Mouse (Mus musculus) embryonic facial prominence, embryonic 13.5 days (tissue): ENCODE results near the gene Cd93. TPM values are rescaled to one million over a fixed set of nuclear protein-coding genes. Genes with fewer than 3 reads are reported as not detected.

ENCODE experiments used
- ATAC-seq: fragments of 200-750 bp; cut with Nextera tagmentation; 2 replicates; pipeline ENCODE4 v1.8.0; 2017; ENCODE audit warnings: low read depth; ENCODE audit not compliant: insufficient number of reproducible peaks, insufficient read depth, low FRiP score, low TSS enrichment
- H3K27ac ChIP-seq: fragments of 300-500 bp; sonication (generic); 2 replicates; pipeline ENCODE4 v1.5.1; 2015; ENCODE audit warnings: moderate library complexity, mild to moderate bottlenecking, inconsistent platforms
- H3K27me3 ChIP-seq: fragments of 300-500 bp; sonication (generic); 2 replicates; pipeline ENCODE4 v1.6.1; 2015; ENCODE audit warnings: mild to moderate bottlenecking, inconsistent platforms
- H3K36me3 ChIP-seq: fragments of 300-500 bp; sonication (generic); 2 replicates; pipeline ENCODE4 v1.6.1; 2015; ENCODE audit warnings: mild to moderate bottlenecking, inconsistent platforms
- H3K4me1 ChIP-seq: fragments of 300-500 bp; sonication (generic); 2 replicates; pipeline ENCODE4 v1.6.1; 2015; ENCODE audit warnings: inconsistent platforms
- H3K4me2 ChIP-seq: fragments of 300-500 bp; sonication (generic); 2 replicates; pipeline ENCODE4 v1.6.1; 2015; ENCODE audit warnings: moderate library complexity, mild to moderate bottlenecking, inconsistent platforms
- H3K4me3 ChIP-seq: fragments of 300-500 bp; sonication (generic); 2 replicates; pipeline ENCODE4 v1.5.1; 2015; ENCODE audit warnings: mild to moderate bottlenecking, inconsistent platforms
- H3K9ac ChIP-seq: fragments of 300-500 bp; sonication (generic); 2 replicates; pipeline ENCODE4 v1.6.1; 2015; ENCODE audit warnings: mild to moderate bottlenecking, inconsistent platforms
- H3K9me3 ChIP-seq: fragments of 300-500 bp; sonication (generic); 2 replicates; pipeline ENCODE4 v1.6.1; 2016; ENCODE audit warnings: inconsistent platforms
- WGBS: fragments of 180-500 bp; shearing (Covaris S2); methylation state at CpG from one replicate; pipeline ENCODE4 v1.1.7; 2015; ENCODE audit warnings: mixed read lengths; 5-methylcytosine and 5-hydroxymethylcytosine counted together
- polyA plus RNA-seq: library from polyadenylated mRNA; unstranded; fragments of >200 nt; fragmentation: Nextera tagmentation; extraction: Ambion mirVana; gene quantifications from 2 replicates; pipeline ENCODE4 v1.2.1, GENCODE M21; 2015

Cd93 gene
- polyA plus RNA-seq, 1 experiment from 2014 or later, result 8.0 TPM

DNA sequence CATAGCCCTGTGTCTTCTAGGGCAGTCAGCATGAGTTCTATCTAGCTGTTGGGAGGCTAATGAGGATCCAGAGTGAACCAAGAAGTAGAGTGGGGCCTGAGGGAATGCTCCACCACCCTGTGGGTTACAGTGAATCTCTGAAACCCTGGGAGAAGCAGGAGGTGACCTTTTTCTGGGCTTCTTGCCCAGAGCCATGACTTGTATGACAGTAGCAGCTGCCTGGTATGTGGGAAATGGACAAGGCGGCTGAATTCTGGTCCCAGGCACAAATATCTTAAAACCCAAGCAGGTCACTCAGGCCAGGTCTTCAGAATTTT lies 45.6 kb downstream of the Cd93 start:
- H3K4me2 ChIP-seq, result 0 out of 2 replicates have a peak overlapping the region, but pooled peaks have one; percentile 92
- H3K4me3 ChIP-seq, result no peak overlapping the region
- H3K9me3 ChIP-seq, result no peaks in the 10 kb centered on the region
- H3K9ac ChIP-seq, result no peak overlapping the region
- no peak for ATAC-seq
- peaks cover 10% of the 10 kb centered on the region for H3K4me1 ChIP-seq
- no peaks in the 10 kb centered on the region for H3K36me3 ChIP-seq
- H3K27ac ChIP-seq, result no peak overlapping the region
- WGBS, result 85% methylated on average over 1 of the region's 1 CpGs
- peaks cover 56% of the 10 kb centered on the region for H3K27me3 ChIP-seq

DNA sequence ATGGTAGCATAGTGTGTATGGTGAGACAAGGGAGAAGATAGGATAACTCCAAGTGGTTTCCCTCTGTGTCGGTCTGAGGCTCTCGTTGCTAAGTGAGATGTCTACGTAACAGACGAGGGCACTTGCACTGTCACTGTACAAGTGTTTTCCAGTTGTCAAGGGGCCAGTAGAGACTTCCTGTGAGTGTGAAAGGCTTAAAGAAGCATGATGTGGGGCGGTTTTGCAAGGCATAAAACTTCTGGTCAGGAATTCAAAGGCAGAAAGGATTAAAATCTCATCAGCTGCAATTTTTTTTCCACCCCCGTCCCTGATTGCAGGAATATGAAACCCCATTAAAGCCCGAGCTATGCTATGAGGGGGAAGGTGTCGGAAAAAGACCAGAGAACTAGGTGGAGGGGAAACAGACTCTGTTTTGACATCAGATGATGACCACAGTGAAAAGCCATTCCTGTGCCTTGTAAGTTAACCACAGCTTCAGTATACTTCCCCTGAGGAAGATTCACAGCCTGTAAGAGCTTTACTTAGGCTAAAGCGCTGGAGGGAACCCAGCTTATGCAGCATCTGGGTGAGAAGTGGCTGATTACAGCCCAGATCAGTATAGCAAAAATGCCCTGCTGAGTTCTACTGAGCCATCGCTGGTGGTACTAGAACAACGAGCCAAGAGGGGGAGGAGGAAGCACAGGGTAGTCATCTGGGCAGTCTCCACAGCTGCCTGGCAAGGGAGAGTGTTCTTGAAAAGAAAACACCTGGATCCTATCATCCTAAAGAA lies 46.2 kb downstream of the Cd93 start:
- no peak for ATAC-seq
- H3K27me3 ChIP-seq, result peaks cover 56% of the 10 kb centered on the region
- 53% methylated on average over 11 of the region's 11 CpGs for WGBS

GRCm38 (mm10) chr2:148396209-148396608 lies 47.2 kb downstream of the Cd93 start:
- Histone ChIP-seq H3K4me3 (peak overlapping the region; percentile 51), H3K4me1 (peaks cover 10% of the 10 kb centered on the region), H3K27me3 (peaks cover 60% of the 10 kb centered on the region), H3K27ac (no peak overlapping the region), H3K9me3 (no peaks in the 10 kb centered on the region), H3K4me2 (peak overlapping the region; percentile 92), H3K36me3 (no peaks in the 10 kb centered on the region), H3K9ac (no peak overlapping the region)
- WGBS, result 71% methylated on average over 10 of the region's 10 CpGs
- ATAC-seq, result no peak

More for the DNA sequence above, 46.2 kb downstream of the Cd93 start:
- H3K9ac ChIP-seq, result no peak overlapping the region
- peak overlapping the region; percentile 92 for H3K4me2 ChIP-seq
- H3K9me3 ChIP-seq, result no peaks in the 10 kb centered on the region
- H3K4me1 ChIP-seq, result peaks cover 10% of the 10 kb centered on the region
- H3K4me3 ChIP-seq, result no peak overlapping the region
- no peak overlapping the region for H3K27ac ChIP-seq
- no peaks in the 10 kb centered on the region for H3K36me3 ChIP-seq

DNA sequence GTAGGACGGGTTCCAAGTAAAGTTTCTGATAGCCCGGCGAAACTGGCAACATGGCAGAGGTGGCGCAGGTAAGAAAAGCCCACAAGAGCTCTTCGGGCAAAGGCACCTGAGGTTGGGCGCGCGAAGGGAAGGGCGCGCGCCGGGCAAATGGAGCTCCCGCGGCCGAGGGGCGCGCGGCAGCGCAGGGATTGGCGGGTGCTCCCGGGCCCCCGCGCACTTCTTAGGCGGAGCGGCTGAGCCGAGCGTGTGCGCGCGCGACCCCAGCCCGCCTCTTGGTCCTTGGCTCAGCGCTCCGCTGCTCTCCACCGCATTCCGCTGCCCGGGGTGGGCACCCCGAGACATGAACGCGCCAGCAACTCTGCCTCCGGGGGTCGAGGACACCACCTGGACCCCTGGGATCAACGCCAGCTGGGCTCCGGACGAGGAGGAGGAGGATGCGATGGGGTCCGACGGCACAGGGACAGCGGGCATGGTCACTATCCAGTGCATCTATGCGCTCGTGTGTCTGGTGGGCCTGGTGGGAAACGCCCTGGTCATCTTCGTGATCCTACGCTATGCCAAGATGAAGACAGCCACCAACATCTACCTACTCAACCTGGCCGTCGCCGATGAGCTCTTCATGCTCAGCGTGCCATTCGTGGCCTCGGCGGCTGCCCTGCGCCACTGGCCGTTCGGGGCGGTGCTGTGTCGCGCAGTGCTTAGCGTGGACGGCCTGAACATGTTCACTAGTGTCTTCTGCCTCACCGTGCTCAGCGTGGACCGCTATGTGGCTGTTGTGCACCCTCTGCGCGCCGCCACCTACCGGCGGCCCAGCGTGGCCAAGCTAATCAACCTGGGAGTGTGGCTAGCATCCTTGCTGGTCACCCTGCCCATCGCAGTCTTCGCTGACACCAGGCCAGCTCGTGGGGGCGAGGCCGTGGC lies 48.0 kb downstream of the Cd93 start, which contains the start of gene Sstr4:
Gene Sstr4, plus strand, starts transcription at position 214 of the 921 bp plus-strand sequence.
- peak; percentile 62; the same call in 1 of the 2 replicates for ATAC-seq
- 4% methylated on average over 75 of the region's 83 CpGs for WGBS
- Histone ChIP-seq H3K36me3 (no peaks in the 10 kb centered on the region), H3K27me3 (peaks cover 57% of the 10 kb centered on the region), H3K9ac (peak within 1 kb of the TSS; percentile 60), H3K4me2 (peak within 1 kb of the TSS; percentile 92), H3K9me3 (no peaks in the 10 kb centered on the region), H3K4me3 (peak within 1 kb of the TSS; percentile 51), H3K27ac (no peak within 1 kb of the TSS), H3K4me1 (peaks cover 10% of the 10 kb centered on the region)

GRCm38 (mm10) chr2:148393846-148394245 lies 49.5 kb downstream of the Cd93 start:
- no peaks in the 10 kb centered on the region for H3K36me3 ChIP-seq
- no peak overlapping the region for H3K27ac ChIP-seq
- no peaks in the 10 kb centered on the region for H3K9me3 ChIP-seq
- no peak overlapping the region for H3K4me3 ChIP-seq
- H3K27me3 ChIP-seq, result peaks cover 53% of the 10 kb centered on the region
- H3K4me2 ChIP-seq, result no peak overlapping the region
- no peak overlapping the region for H3K9ac ChIP-seq
- peaks cover 10% of the 10 kb centered on the region for H3K4me1 ChIP-seq
- no peak for ATAC-seq

DNA sequence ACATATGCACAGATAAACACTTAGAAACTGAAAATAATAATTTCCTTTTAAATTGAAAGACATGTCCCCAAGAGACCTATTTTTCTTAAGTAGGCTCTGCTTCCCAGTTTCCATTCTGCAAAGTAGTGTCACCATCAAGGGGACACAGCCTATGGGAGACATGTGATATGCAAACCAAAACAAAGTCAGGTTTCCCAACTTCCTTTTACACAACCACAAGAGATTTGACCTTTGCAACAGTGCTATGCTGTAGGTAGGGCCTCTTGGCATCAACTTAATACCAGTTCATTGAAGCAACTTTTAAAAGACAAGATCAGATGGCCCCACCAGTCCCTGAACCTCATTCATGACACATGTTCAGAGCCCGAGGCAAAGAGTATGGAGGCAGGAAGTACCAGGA lies 50.2 kb downstream of the Cd93 start:
- WGBS, result 54% methylated on average over 1 of the region's 1 CpGs
- H3K9ac ChIP-seq, result no peak overlapping the region
- no peaks in the 10 kb centered on the region for H3K9me3 ChIP-seq
- no peak overlapping the region for H3K4me3 ChIP-seq
- no peak for ATAC-seq
- H3K36me3 ChIP-seq, result no peaks in the 10 kb centered on the region
- no peak overlapping the region for H3K4me2 ChIP-seq
- peaks cover 10% of the 10 kb centered on the region for H3K4me1 ChIP-seq
- H3K27me3 ChIP-seq, result peaks cover 51% of the 10 kb centered on the region
- H3K27ac ChIP-seq, result no peak overlapping the region

- H3K4me3 ChIP-seq, result no peak overlapping the region
- ATAC-seq, result no peak
- H3K9me3 ChIP-seq, result no peaks in the 10 kb centered on the region
- 0 out of 2 replicates have a peak, but pooled peaks cover 4% of the 10 kb centered on the region for H3K27me3 ChIP-seq
- H3K36me3 ChIP-seq, result no peaks in the 10 kb centered on the region
- no peak overlapping the region for H3K9ac ChIP-seq
- no peak overlapping the region for H3K27ac ChIP-seq
- no peak overlapping the region for H3K4me2 ChIP-seq
- peaks cover 6% of the 10 kb centered on the region for H3K4me1 ChIP-seq
- 72% methylated on average over 6 of the region's 6 CpGs for WGBS
These were observed 55.4 kb downstream of the Cd93 start for GRCm38 (mm10) chr2:148387652-148388581.

GRCm38 (mm10) chr2:148386927-148387326 lies 56.4 kb downstream of the Cd93 start:
- no peak overlapping the region for H3K4me3 ChIP-seq
- H3K9ac ChIP-seq, result no peak overlapping the region
- peaks cover 6% of the 10 kb centered on the region for H3K4me1 ChIP-seq
- no peaks in the 10 kb centered on the region for H3K9me3 ChIP-seq
- WGBS, result 81% methylated on average over 2 of the region's 2 CpGs
- H3K27ac ChIP-seq, result no peak overlapping the region
- 0 out of 2 replicates have a peak, but pooled peaks cover 4% of the 10 kb centered on the region for H3K27me3 ChIP-seq
- ATAC-seq, result no peak
- no peak overlapping the region for H3K4me2 ChIP-seq
- H3K36me3 ChIP-seq, result no peaks in the 10 kb centered on the region

Other genes starting within 250 kb of the Cd93 start
- gene Sstr4, start 48.2 kb downstream of the Cd93 start, polyA plus RNA-seq, result 2.0 and 2.3 TPM in 2 replicates
- gene Thbd, start 35.4 kb downstream of the Cd93 start, polyA plus RNA-seq, result 8.5 and 9.9 TPM in 2 replicates
- gene Nxt1, start 229.0 kb upstream of the Cd93 start, polyA plus RNA-seq, result 105 and 108 TPM in 2 replicates
- 21.2 and 21.6 TPM in 2 replicates for gene Gzf1, start 237.5 kb upstream of the Cd93 start, polyA plus RNA-seq